Mouse (Mus musculus) adrenal gland, adult 2 months (tissue): ENCODE results near the gene Prl2b1. TPM values are rescaled to one million over a fixed set of nuclear protein-coding genes. Genes with fewer than 3 reads are reported as not detected.

ENCODE experiments used
- DNase-seq: peaks from one replicate; pipeline ENCODE4 v3.0.0; 2021
- long read RNA-seq: library from polyadenylated mRNA; stranded (forward); transcript quantifications from one replicate; pipeline ENCODE4 v2.0.0, GENCODE M21; 2021
- polyA plus RNA-seq: library from polyadenylated mRNA; depleted of rRNA; stranded (reverse); fragments of >200 nt; gene quantifications from 2 replicates; pipeline ENCODE4 v1.2.3, GENCODE M21; 2012; rRNA removed
- total RNA-seq, 2 experiments: library from RNA; stranded (reverse); gene quantifications; 2 replicates each; pipeline ENCODE4 v1.2.3; 2021

Prl2b1 gene
- total RNA-seq (not detected), polyA plus RNA-seq (not detected in 2 replicates)
- long read RNA-seq, result 0 reads

DNA sequence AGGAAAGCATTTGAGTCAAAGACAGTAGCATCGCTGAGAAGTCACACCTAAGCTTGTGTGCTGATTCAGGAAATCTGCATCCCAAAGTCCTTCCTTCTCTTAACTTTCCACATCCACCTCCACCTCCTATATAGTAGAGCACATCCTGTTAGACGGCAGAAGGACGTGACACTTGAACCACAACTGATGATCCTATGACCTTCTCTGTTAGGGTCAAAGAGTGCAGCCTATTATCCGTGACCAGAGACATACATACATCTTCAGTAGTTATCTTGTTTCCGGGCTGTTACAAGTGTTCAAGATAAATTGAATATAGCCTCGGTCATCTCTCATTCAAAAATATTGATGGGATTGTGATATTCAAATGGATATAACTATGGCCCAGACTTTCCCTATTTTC lies at the start of gene Prl2b1:
Gene Prl2b1 (minus strand): TSS at position 101 of the 400 bp plus-strand sequence.
- DNase-seq, result no peak

GRCm38 (mm10) chr13:27438588-27438987 lies 47.9 kb upstream of the Prl2b1 start, which contains the start of gene Prl8a6:
TSS of gene Prl8a6 (minus strand) at chr13:27438688.
- DNase-seq, result no peak

DNA sequence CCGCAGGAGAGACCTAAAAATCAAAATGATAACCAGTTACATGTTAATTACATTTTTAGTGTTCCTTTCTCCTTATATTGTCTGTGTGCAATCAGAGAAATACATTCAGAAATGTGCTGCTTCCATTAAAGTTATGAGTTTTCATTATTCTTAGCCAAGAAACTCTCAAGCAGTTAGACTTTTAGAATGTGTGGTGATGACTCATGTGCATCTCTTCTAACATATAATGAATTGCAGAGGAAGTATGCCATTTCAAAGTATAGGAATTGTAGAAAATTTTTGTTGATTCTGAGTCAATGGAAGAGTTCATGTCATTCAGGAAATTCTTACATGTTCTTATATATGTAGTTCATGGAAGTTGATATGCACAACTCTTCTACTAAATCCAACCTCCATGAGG lies 42.5 kb upstream of the Prl2b1 start:
- no peak for DNase-seq

DNA sequence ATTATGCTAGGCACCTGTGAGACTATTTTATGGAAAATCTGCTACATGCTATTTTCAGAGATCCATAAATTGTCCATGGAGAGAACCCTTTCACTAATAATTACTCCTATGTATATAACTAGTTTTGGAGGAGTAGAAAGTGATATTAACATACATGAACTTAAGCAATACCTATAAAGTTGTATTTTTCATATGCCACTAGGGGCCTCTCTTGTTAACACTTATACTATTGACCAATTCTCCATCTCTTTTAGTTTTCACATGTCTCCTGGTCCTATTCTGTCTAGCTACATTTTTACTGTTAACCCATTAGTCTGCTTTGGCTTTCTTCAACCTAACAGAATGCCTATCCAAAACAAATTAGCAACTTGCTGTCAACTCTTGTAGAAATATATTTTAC lies 23.0 kb upstream of the Prl2b1 start:
- DNase-seq, result no peak

DNA sequence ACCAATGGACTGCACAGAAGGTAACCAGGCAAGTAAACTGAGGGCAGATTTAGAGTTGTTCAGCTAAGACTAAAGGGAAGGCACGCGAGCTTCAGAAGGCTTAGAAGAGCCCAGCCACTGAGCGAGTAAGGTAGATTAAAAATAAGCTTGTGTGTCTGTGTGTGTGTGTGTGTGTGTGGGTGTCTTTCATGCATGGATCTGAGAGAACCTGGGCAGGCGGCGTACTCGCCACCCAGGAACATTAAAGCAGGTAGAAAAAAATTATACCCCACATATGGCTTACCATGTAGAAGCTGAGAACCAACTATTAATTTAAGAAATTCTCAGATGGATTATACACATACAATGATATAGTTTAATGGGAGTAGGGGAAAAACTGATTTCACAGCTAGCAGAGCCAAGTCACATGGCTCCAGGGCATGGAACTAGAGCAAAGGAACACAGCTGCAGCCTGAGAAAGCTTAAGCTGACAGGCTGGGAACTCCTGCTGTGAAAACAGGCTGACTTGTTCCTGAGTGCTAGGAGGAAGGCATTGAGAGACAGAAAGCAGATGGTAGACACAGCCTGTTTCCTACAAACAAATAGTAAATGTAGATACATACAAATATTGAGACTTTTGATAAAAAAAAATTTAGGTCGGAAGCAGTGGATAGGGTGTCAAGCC lies 8.5 kb upstream of the Prl2b1 start:
- DNase-seq, result no peak

- DNase-seq, result no peak
Measured at GRCm38 (mm10) chr13:27345373-27345772, 45.3 kb downstream of the Prl2b1 start, which contains the start of gene Prl8a2. TSS of gene Prl8a2 (plus strand) at chr13:27345673.

DNA sequence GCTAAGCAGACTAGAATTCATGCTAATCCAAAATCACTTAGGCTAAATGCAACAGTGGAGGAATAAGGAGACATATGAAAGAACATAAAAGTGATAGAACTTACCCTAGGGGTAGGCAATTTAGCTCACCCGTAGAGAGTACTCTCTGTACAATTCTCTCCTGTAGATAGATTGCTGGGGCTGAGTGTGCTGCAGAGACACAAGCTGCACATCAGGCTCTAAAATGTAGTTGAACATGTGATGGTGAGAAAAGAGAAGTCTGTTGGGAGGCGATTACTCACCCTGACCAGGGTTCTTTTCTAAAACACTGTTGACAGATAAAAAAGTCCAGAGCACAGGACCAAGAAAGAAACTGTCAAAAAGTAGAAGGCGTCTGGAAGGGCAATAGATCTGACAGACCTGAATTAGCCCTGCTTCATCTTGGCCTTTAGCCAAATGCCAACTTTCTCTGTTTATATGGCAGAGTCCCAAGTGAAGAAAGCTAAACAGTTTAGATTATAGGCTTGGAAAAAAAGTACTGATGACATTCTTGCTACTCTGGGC lies 47.8 kb downstream of the Prl2b1 start:
- no peak for DNase-seq

GRCm38 (mm10) chr13:27334989-27335388 lies 55.7 kb downstream of the Prl2b1 start:
- no peak for DNase-seq

Other genes with a start within 250 kb of the Prl2b1 start
- not detected for gene Prl3d3, start 234.1 kb downstream of the Prl2b1 start, total RNA-seq
- gene Prl3d3, start 234.1 kb downstream of the Prl2b1 start, polyA plus RNA-seq, result not detected in 2 replicates
- gene Prl3c1, start 194.2 kb downstream of the Prl2b1 start, total RNA-seq, result not detected
- not detected in 2 replicates for gene Prl3c1, start 194.2 kb downstream of the Prl2b1 start, polyA plus RNA-seq
- not detected for gene Prl3b1, start 149.0 kb downstream of the Prl2b1 start, total RNA-seq
- gene Prl3b1, start 149.0 kb downstream of the Prl2b1 start, polyA plus RNA-seq, result not detected in 2 replicates
- not detected for gene Prl3a1, start 131.4 kb downstream of the Prl2b1 start, total RNA-seq
- not detected in 2 replicates for gene Prl3a1, start 131.4 kb downstream of the Prl2b1 start, polyA plus RNA-seq
- not detected for gene Prl6a1, start 78.2 kb downstream of the Prl2b1 start, total RNA-seq
- not detected in 2 replicates for gene Prl6a1, start 78.2 kb downstream of the Prl2b1 start, polyA plus RNA-seq
- gene Prl8a2, start 45.2 kb downstream of the Prl2b1 start, total RNA-seq, result 1 to 10 TPM; 3.1 to 5.7 TPM
- not detected in 2 replicates for gene Prl8a2, start 45.2 kb downstream of the Prl2b1 start, polyA plus RNA-seq
- gene Prl8a6, start 47.8 kb upstream of the Prl2b1 start, total RNA-seq, result not detected
- gene Prl8a6, start 47.8 kb upstream of the Prl2b1 start, polyA plus RNA-seq, result not detected in 2 replicates
- gene Prl8a8, start 122.4 kb upstream of the Prl2b1 start, total RNA-seq, result not detected
- not detected in 2 replicates for gene Prl8a8, start 122.4 kb upstream of the Prl2b1 start, polyA plus RNA-seq
- gene Prl8a9, start 173.8 kb upstream of the Prl2b1 start, total RNA-seq, result not detected
- gene Prl8a9, start 173.8 kb upstream of the Prl2b1 start, polyA plus RNA-seq, result not detected in 2 replicates
- not detected for gene Prl8a1, start 191.3 kb upstream of the Prl2b1 start, total RNA-seq
- gene Prl8a1, start 191.3 kb upstream of the Prl2b1 start, polyA plus RNA-seq, result not detected in 2 replicates
- not detected for gene Prl7b1, start 219.7 kb upstream of the Prl2b1 start, total RNA-seq
- not detected in 2 replicates for gene Prl7b1, start 219.7 kb upstream of the Prl2b1 start, polyA plus RNA-seq